Mouse (Mus musculus): Measurements from ENCODE around the gene Rybp. TPM values are rescaled to one million over a fixed set of nuclear protein-coding genes. Genes with fewer than 3 reads are reported as not detected.

Rybp gene
- polyA plus RNA-seq, 1 experiment: 28.6 TPM

- no peaks in the 10 kb centered on the region; the same call in 1 of the 2 replicates for H3K27me3 ChIP-seq (ENCODE audit: control insufficient read depth, insufficient read depth, low read length)
- DNase-seq: no peak
- WGBS: 94% methylated on average over 5 of the region's 5 CpGs
- TF ChIP-seq POLR2A (IDR thresholded peaks at IDR 0.05; ENCODE audit: control insufficient read depth, extremely low read depth, insufficient read depth, low read length, poor library complexity) (no peak), CTCF (IDR thresholded peaks at IDR 0.05; ENCODE audit: borderline replicate concordance, control insufficient read depth, extremely low read depth, insufficient read depth, low read length, poor library complexity) (no peak)
- H3K36me3 ChIP-seq (ENCODE audit: control insufficient read depth, insufficient read depth, low read length): no peaks in the 10 kb centered on the region
- H3K27ac ChIP-seq (ENCODE audit: control insufficient read depth, insufficient read depth, low read length): no peak overlapping the region
- peaks cover 10% of the 10 kb centered on the region for H3K4me1 ChIP-seq (replicated peaks; ENCODE audit: control insufficient read depth, insufficient read depth, low read length)
- no peak overlapping the region for H3K4me3 ChIP-seq (ENCODE audit: control insufficient read depth, insufficient read depth, low read length)
Measured at GRCm38 (mm10) chr6:100289058-100289457, 1.8 kb upstream of the Rybp start.

GRCm38 (mm10) chr6:100288730-100289035 lies 1.4 kb upstream of the Rybp start:
- 72% methylated on average over 4 of the region's 4 CpGs for WGBS
- Histone ChIP-seq H3K4me1 (replicated peaks; ENCODE audit: control insufficient read depth, insufficient read depth, low read length) (peaks cover 10% of the 10 kb centered on the region), H3K27ac (ENCODE audit: control insufficient read depth, insufficient read depth, low read length) (no peak overlapping the region), H3K27me3 (ENCODE audit: control insufficient read depth, insufficient read depth, low read length) (no peaks in the 10 kb centered on the region; the same call in 1 of the 2 replicates), H3K36me3 (ENCODE audit: control insufficient read depth, insufficient read depth, low read length) (no peaks in the 10 kb centered on the region), H3K4me3 (ENCODE audit: control insufficient read depth, insufficient read depth, low read length) (no peak overlapping the region)
- no peak for TF ChIP-seq CTCF (IDR thresholded peaks at IDR 0.05; ENCODE audit: borderline replicate concordance, control insufficient read depth, extremely low read depth, insufficient read depth, low read length, poor library complexity)
- no peak for TF ChIP-seq POLR2A (IDR thresholded peaks at IDR 0.05; ENCODE audit: control insufficient read depth, extremely low read depth, insufficient read depth, low read length, poor library complexity)
- no peak for DNase-seq

- TF ChIP-seq POLR2A (IDR thresholded peaks at IDR 0.05; ENCODE audit: control insufficient read depth, extremely low read depth, insufficient read depth, low read length, poor library complexity) (no peak), CTCF (IDR thresholded peaks at IDR 0.05; ENCODE audit: borderline replicate concordance, control insufficient read depth, extremely low read depth, insufficient read depth, low read length, poor library complexity) (no peak)
- Histone ChIP-seq H3K27me3 (ENCODE audit: control insufficient read depth, insufficient read depth, low read length) (no peaks in the 10 kb centered on the region; the same call in 1 of the 2 replicates), H3K36me3 (ENCODE audit: control insufficient read depth, insufficient read depth, low read length) (no peaks in the 10 kb centered on the region), H3K4me1 (replicated peaks; ENCODE audit: control insufficient read depth, insufficient read depth, low read length) (peaks cover 10% of the 10 kb centered on the region), H3K4me3 (ENCODE audit: control insufficient read depth, insufficient read depth, low read length) (peak overlapping the region; percentile 63), H3K27ac (ENCODE audit: control insufficient read depth, insufficient read depth, low read length) (no peak overlapping the region)
- 10% methylated on average over 23 of the region's 23 CpGs for WGBS
- peak; percentile 31 for DNase-seq
Measured at GRCm38 (mm10) chr6:100288016-100288729, 888 bp upstream of the Rybp start.

- Histone ChIP-seq H3K27ac (ENCODE audit: control insufficient read depth, insufficient read depth, low read length) (no peak overlapping the region), H3K27me3 (ENCODE audit: control insufficient read depth, insufficient read depth, low read length) (no peaks in the 10 kb centered on the region; the same call in 1 of the 2 replicates), H3K36me3 (ENCODE audit: control insufficient read depth, insufficient read depth, low read length) (no peaks in the 10 kb centered on the region), H3K4me1 (replicated peaks; ENCODE audit: control insufficient read depth, insufficient read depth, low read length) (peaks cover 10% of the 10 kb centered on the region), H3K4me3 (ENCODE audit: control insufficient read depth, insufficient read depth, low read length) (peak overlapping the region; percentile 97)
- TF ChIP-seq POLR2A (IDR thresholded peaks at IDR 0.05; ENCODE audit: control insufficient read depth, extremely low read depth, insufficient read depth, low read length, poor library complexity) (0 out of 2 replicates have a peak, but pooled peaks have one; percentile 22), CTCF (IDR thresholded peaks at IDR 0.05; ENCODE audit: borderline replicate concordance, control insufficient read depth, extremely low read depth, insufficient read depth, low read length, poor library complexity) (0 out of 2 replicates have a peak, but pooled peaks have one; percentile 38)
- DNase-seq: peak; percentile 65
- 15% methylated on average over 110 of the region's 117 CpGs for WGBS
Measured at GRCm38 (mm10) chr6:100286573-100287333, 532 bp downstream of the Rybp start.

GRCm38 (mm10) chr6:100285985-100286572 lies 1.2 kb downstream of the Rybp start:
- Histone ChIP-seq H3K4me1 (replicated peaks; ENCODE audit: control insufficient read depth, insufficient read depth, low read length) (peaks cover 10% of the 10 kb centered on the region), H3K27me3 (ENCODE audit: control insufficient read depth, insufficient read depth, low read length) (no peaks in the 10 kb centered on the region; the same call in 1 of the 2 replicates), H3K4me3 (ENCODE audit: control insufficient read depth, insufficient read depth, low read length) (peak overlapping the region; percentile 97), H3K27ac (ENCODE audit: control insufficient read depth, insufficient read depth, low read length) (no peak overlapping the region), H3K36me3 (ENCODE audit: control insufficient read depth, insufficient read depth, low read length) (no peaks in the 10 kb centered on the region)
- no peak for DNase-seq
- TF ChIP-seq CTCF (IDR thresholded peaks at IDR 0.05; ENCODE audit: borderline replicate concordance, control insufficient read depth, extremely low read depth, insufficient read depth, low read length, poor library complexity) (no peak), POLR2A (IDR thresholded peaks at IDR 0.05; ENCODE audit: control insufficient read depth, extremely low read depth, insufficient read depth, low read length, poor library complexity) (no peak)
- 22% methylated on average over 18 of the region's 18 CpGs for WGBS

- no peaks in the 10 kb centered on the region for H3K36me3 ChIP-seq (ENCODE audit: control insufficient read depth, insufficient read depth, low read length)
- WGBS: 100% methylated on average over 1 of the region's 1 CpGs
- 0 out of 2 replicates have a peak, but pooled peaks cover 2% of the 10 kb centered on the region for H3K4me1 ChIP-seq (replicated peaks; ENCODE audit: control insufficient read depth, insufficient read depth, low read length)
- H3K4me3 ChIP-seq (ENCODE audit: control insufficient read depth, insufficient read depth, low read length): no peak overlapping the region
- no peak for DNase-seq
- TF ChIP-seq CTCF (IDR thresholded peaks at IDR 0.05; ENCODE audit: borderline replicate concordance, control insufficient read depth, extremely low read depth, insufficient read depth, low read length, poor library complexity): no peak
- TF ChIP-seq POLR2A (IDR thresholded peaks at IDR 0.05; ENCODE audit: control insufficient read depth, extremely low read depth, insufficient read depth, low read length, poor library complexity): no peak
- H3K27ac ChIP-seq (ENCODE audit: control insufficient read depth, insufficient read depth, low read length): no peak overlapping the region
- no peaks in the 10 kb centered on the region for H3K27me3 ChIP-seq (ENCODE audit: control insufficient read depth, insufficient read depth, low read length)
Measured at GRCm38 (mm10) chr6:100278841-100279240, 8.4 kb downstream of the Rybp start.

Measured in thymus, adult 2 months (tissue).